Mouse (Mus musculus): Measurements from ENCODE around the gene Adamts1. TPM values are rescaled to one million over a fixed set of nuclear protein-coding genes. Genes with fewer than 3 reads are reported as not detected.

Gene Adamts1
- polyA plus RNA-seq, 1 experiment from 2014 or later, result 4.2 TPM

- H3K9ac ChIP-seq (replicated peaks; ENCODE audit: low read length), result no peak overlapping the region
- no peaks in the 10 kb centered on the region for H3K9me3 ChIP-seq (ENCODE audit: control insufficient read depth, low read length)
- ATAC-seq (ENCODE audit: low FRiP score, low TSS enrichment), result no peak
- H3K4me3 ChIP-seq (replicated peaks; ENCODE audit: low read depth, low read length), result no peak overlapping the region
- H3K27me3 ChIP-seq (ENCODE audit: control insufficient read depth, insufficient read depth, low read length), result no peaks in the 10 kb centered on the region
- DNase-seq, result no peak
- 85% methylated on average over 4 of the region's 4 CpGs for WGBS
- H3K4me1 ChIP-seq (ENCODE audit: control insufficient read depth, insufficient read depth, low read length), result no peaks in the 10 kb centered on the region
- H3K4me2 ChIP-seq (ENCODE audit: low read length), result no peak overlapping the region
- no peak overlapping the region for H3K27ac ChIP-seq (replicated peaks; ENCODE audit: low read depth, low read length)
- H3K36me3 ChIP-seq (ENCODE audit: control insufficient read depth, insufficient read depth, low read length), result no peaks in the 10 kb centered on the region
These were observed 9.6 kb downstream of the Adamts1 start for GRCm38 (mm10) chr16:85793166-85793830.

- no peak overlapping the region for H3K9ac ChIP-seq (replicated peaks; ENCODE audit: low read length)
- 94% methylated on average over 2 of the region's 2 CpGs for WGBS
- H3K27ac ChIP-seq (replicated peaks; ENCODE audit: low read depth, low read length), result no peak overlapping the region
- DNase-seq (no peak), ATAC-seq (ENCODE audit: low FRiP score, low TSS enrichment) (no peak)
- H3K27me3 ChIP-seq (ENCODE audit: control insufficient read depth, insufficient read depth, low read length), result no peaks in the 10 kb centered on the region
- H3K4me2 ChIP-seq (ENCODE audit: low read length), result no peak overlapping the region
- H3K9me3 ChIP-seq (ENCODE audit: control insufficient read depth, low read length), result no peaks in the 10 kb centered on the region
- no peaks in the 10 kb centered on the region for H3K4me1 ChIP-seq (ENCODE audit: control insufficient read depth, insufficient read depth, low read length)
- no peak overlapping the region for H3K4me3 ChIP-seq (replicated peaks; ENCODE audit: low read depth, low read length)
- no peaks in the 10 kb centered on the region for H3K36me3 ChIP-seq (ENCODE audit: control insufficient read depth, insufficient read depth, low read length)
These were observed 21.8 kb downstream of the Adamts1 start for GRCm38 (mm10) chr16:85781076-85781475.

GRCm38 (mm10) chr16:85779775-85780174 lies 23.1 kb downstream of the Adamts1 start:
- Histone ChIP-seq H3K4me3 (replicated peaks; ENCODE audit: low read depth, low read length) (no peak overlapping the region), H3K36me3 (ENCODE audit: control insufficient read depth, insufficient read depth, low read length) (no peaks in the 10 kb centered on the region), H3K4me1 (ENCODE audit: control insufficient read depth, insufficient read depth, low read length) (no peaks in the 10 kb centered on the region), H3K27me3 (ENCODE audit: control insufficient read depth, insufficient read depth, low read length) (no peaks in the 10 kb centered on the region), H3K4me2 (ENCODE audit: low read length) (no peak overlapping the region), H3K9me3 (ENCODE audit: control insufficient read depth, low read length) (no peaks in the 10 kb centered on the region), H3K27ac (replicated peaks; ENCODE audit: low read depth, low read length) (no peak overlapping the region), H3K9ac (replicated peaks; ENCODE audit: low read length) (no peak overlapping the region)
- ATAC-seq (ENCODE audit: low FRiP score, low TSS enrichment) (0 out of 2 replicates have a peak, but pooled peaks have one; percentile 55), DNase-seq (peak; percentile 79)

GRCm38 (mm10) chr16:85772272-85772671 lies 30.6 kb downstream of the Adamts1 start:
- no peaks in the 10 kb centered on the region for H3K27me3 ChIP-seq (ENCODE audit: control insufficient read depth, insufficient read depth, low read length)
- 61% methylated on average over 3 of the region's 3 CpGs for WGBS
- no peak overlapping the region for H3K4me3 ChIP-seq (replicated peaks; ENCODE audit: low read depth, low read length)
- no peaks in the 10 kb centered on the region for H3K9me3 ChIP-seq (ENCODE audit: control insufficient read depth, low read length)
- no peak overlapping the region for H3K4me2 ChIP-seq (ENCODE audit: low read length)
- no peak overlapping the region for H3K27ac ChIP-seq (replicated peaks; ENCODE audit: low read depth, low read length)
- H3K9ac ChIP-seq (replicated peaks; ENCODE audit: low read length), result no peak overlapping the region
- DNase-seq, result no peak
- ATAC-seq (ENCODE audit: low FRiP score, low TSS enrichment), result no peak
- H3K4me1 ChIP-seq (ENCODE audit: control insufficient read depth, insufficient read depth, low read length), result no peaks in the 10 kb centered on the region
- H3K36me3 ChIP-seq (ENCODE audit: control insufficient read depth, insufficient read depth, low read length), result no peaks in the 10 kb centered on the region

GRCm38 (mm10) chr16:85767341-85767740 lies 35.6 kb downstream of the Adamts1 start:
- Histone ChIP-seq H3K27ac (replicated peaks; ENCODE audit: low read depth, low read length) (no peak overlapping the region), H3K4me2 (ENCODE audit: low read length) (no peak overlapping the region), H3K27me3 (ENCODE audit: control insufficient read depth, insufficient read depth, low read length) (no peaks in the 10 kb centered on the region), H3K4me3 (replicated peaks; ENCODE audit: low read depth, low read length) (no peak overlapping the region), H3K9ac (replicated peaks; ENCODE audit: low read length) (no peak overlapping the region), H3K9me3 (ENCODE audit: control insufficient read depth, low read length) (no peaks in the 10 kb centered on the region), H3K36me3 (ENCODE audit: control insufficient read depth, insufficient read depth, low read length) (no peaks in the 10 kb centered on the region), H3K4me1 (ENCODE audit: control insufficient read depth, insufficient read depth, low read length) (no peaks in the 10 kb centered on the region)
- no peak for DNase-seq
- 18% methylated on average over 4 of the region's 4 CpGs for WGBS
- no peak for ATAC-seq (ENCODE audit: low FRiP score, low TSS enrichment)

- Histone ChIP-seq H3K4me1 (ENCODE audit: control insufficient read depth, insufficient read depth, low read length) (no peaks in the 10 kb centered on the region), H3K9ac (replicated peaks; ENCODE audit: low read length) (no peak overlapping the region), H3K4me3 (replicated peaks; ENCODE audit: low read depth, low read length) (no peak overlapping the region), H3K9me3 (ENCODE audit: control insufficient read depth, low read length) (no peaks in the 10 kb centered on the region), H3K36me3 (ENCODE audit: control insufficient read depth, insufficient read depth, low read length) (no peaks in the 10 kb centered on the region), H3K27me3 (ENCODE audit: control insufficient read depth, insufficient read depth, low read length) (no peaks in the 10 kb centered on the region), H3K27ac (replicated peaks; ENCODE audit: low read depth, low read length) (no peak overlapping the region), H3K4me2 (ENCODE audit: low read length) (no peak overlapping the region)
- 70% methylated on average over 8 of the region's 8 CpGs for WGBS
- no peak for ATAC-seq (ENCODE audit: low FRiP score, low TSS enrichment)
- no peak for DNase-seq
These were observed 37.2 kb downstream of the Adamts1 start for GRCm38 (mm10) chr16:85765697-85766096.

- Histone ChIP-seq H3K9me3 (ENCODE audit: control insufficient read depth, low read length) (no peaks in the 10 kb centered on the region), H3K4me2 (ENCODE audit: low read length) (no peak overlapping the region), H3K4me1 (ENCODE audit: control insufficient read depth, insufficient read depth, low read length) (no peaks in the 10 kb centered on the region), H3K4me3 (replicated peaks; ENCODE audit: low read depth, low read length) (no peak overlapping the region), H3K27ac (replicated peaks; ENCODE audit: low read depth, low read length) (no peak overlapping the region), H3K9ac (replicated peaks; ENCODE audit: low read length) (no peak overlapping the region), H3K27me3 (ENCODE audit: control insufficient read depth, insufficient read depth, low read length) (no peaks in the 10 kb centered on the region), H3K36me3 (ENCODE audit: control insufficient read depth, insufficient read depth, low read length) (no peaks in the 10 kb centered on the region)
- WGBS, result 85% methylated on average over 6 of the region's 6 CpGs
- ATAC-seq (ENCODE audit: low FRiP score, low TSS enrichment) (no peak), DNase-seq (no peak)
These were observed 37.7 kb downstream of the Adamts1 start for GRCm38 (mm10) chr16:85765167-85765566.

- H3K27me3 ChIP-seq (ENCODE audit: control insufficient read depth, insufficient read depth, low read length), result no peaks in the 10 kb centered on the region
- WGBS, result 88% methylated on average over 10 of the region's 10 CpGs
- H3K9me3 ChIP-seq (ENCODE audit: control insufficient read depth, low read length), result no peaks in the 10 kb centered on the region
- no peaks in the 10 kb centered on the region for H3K36me3 ChIP-seq (ENCODE audit: control insufficient read depth, insufficient read depth, low read length)
- ATAC-seq (ENCODE audit: low FRiP score, low TSS enrichment) (no peak), DNase-seq (no peak)
- no peak overlapping the region for H3K4me3 ChIP-seq (replicated peaks; ENCODE audit: low read depth, low read length)
- H3K4me2 ChIP-seq (ENCODE audit: low read length), result no peak overlapping the region
- H3K4me1 ChIP-seq (ENCODE audit: control insufficient read depth, insufficient read depth, low read length), result no peaks in the 10 kb centered on the region
- H3K9ac ChIP-seq (replicated peaks; ENCODE audit: low read length), result no peak overlapping the region
- H3K27ac ChIP-seq (replicated peaks; ENCODE audit: low read depth, low read length), result no peak overlapping the region
These were observed 40.8 kb downstream of the Adamts1 start for GRCm38 (mm10) chr16:85762052-85762665.

- H3K27ac ChIP-seq (replicated peaks; ENCODE audit: low read depth, low read length), result no peak overlapping the region
- no peak for ATAC-seq (ENCODE audit: low FRiP score, low TSS enrichment)
- H3K4me1 ChIP-seq (ENCODE audit: control insufficient read depth, insufficient read depth, low read length), result no peaks in the 10 kb centered on the region
- H3K4me3 ChIP-seq (replicated peaks; ENCODE audit: low read depth, low read length), result no peak overlapping the region
- H3K9me3 ChIP-seq (ENCODE audit: control insufficient read depth, low read length), result no peaks in the 10 kb centered on the region
- H3K36me3 ChIP-seq (ENCODE audit: control insufficient read depth, insufficient read depth, low read length), result no peaks in the 10 kb centered on the region
- H3K4me2 ChIP-seq (ENCODE audit: low read length), result no peak overlapping the region
- no peak for DNase-seq
- H3K27me3 ChIP-seq (ENCODE audit: control insufficient read depth, insufficient read depth, low read length), result no peaks in the 10 kb centered on the region
- 91% methylated on average over 7 of the region's 7 CpGs for WGBS
- H3K9ac ChIP-seq (replicated peaks; ENCODE audit: low read length), result no peak overlapping the region
These were observed 41.8 kb downstream of the Adamts1 start for GRCm38 (mm10) chr16:85760961-85761580.

All from midbrain, embryonic 14.5 days (tissue).